Mouse (Mus musculus): Measurements from ENCODE around the gene Atad2b.

GRCm38 (mm10) chr12:4930820-4931548 lies 13.8 kb downstream of the Atad2b start:
- TF ChIP-seq CTCF (IDR thresholded peaks at IDR 0.05; ENCODE audit: insufficient read depth, low read length): no peak
- no peak for TF ChIP-seq POLR2A (IDR thresholded peaks at IDR 0.05; ENCODE audit: borderline replicate concordance, extremely low read depth, low read depth, low read length)

Data from lung, adult 2 months (tissue).